Mouse (Mus musculus) ES-Bruce4 (cell line): ENCODE measurements around the gene Cars2.

Experiments
- CTCF ChIP-seq: IDR thresholded peaks from one replicate; pipeline ENCODE4 v1.8.1; 2011; ENCODE audit warnings: low read depth, low read length
- EP300 ChIP-seq: IDR thresholded peaks from 2 replicates; pipeline ENCODE4 v1.6.1; 2011; ENCODE audit warnings: low read depth, low read length; ENCODE audit not compliant: insufficient read depth
- POLR2A ChIP-seq: IDR thresholded peaks from one replicate; pipeline ENCODE4 v1.8.1; 2011; ENCODE audit warnings: low read length; ENCODE audit not compliant: insufficient read depth

- TF ChIP-seq EP300: no peak
- no peak for TF ChIP-seq CTCF
- TF ChIP-seq POLR2A: no peak
Observed at GRCm38 (mm10) chr8:11517366-11518055, 33.1 kb downstream of the Cars2 start.
